Mouse (Mus musculus): Measurements from ENCODE around the gene Coro2b.

The Coro2b gene

GRCm38 (mm10) chr9:62536655-62537631 is at the start of gene Coro2b:
TSS of gene Coro2b (minus strand) at chr9:62537044.
- peak in 1 of 2 experiments; percentile 14 for DNase-seq (ENCODE audit: low read depth in 2 of 2, low spot score in 2 of 2)

- no peak for DNase-seq (ENCODE audit: low read depth in 2 of 2, low spot score in 2 of 2)
Observed at GRCm38 (mm10) chr9:62577558-62577957, 40.7 kb upstream of the Coro2b start.

- DNase-seq (ENCODE audit: low read depth in 2 of 2, low spot score in 2 of 2), result no peak
Observed at GRCm38 (mm10) chr9:62569121-62569520, 32.3 kb upstream of the Coro2b start.

- DNase-seq (ENCODE audit: low read depth in 2 of 2, low spot score in 2 of 2), result no peak
Observed at GRCm38 (mm10) chr9:62567818-62568217, 31.0 kb upstream of the Coro2b start.

- no peak for DNase-seq (ENCODE audit: low read depth in 2 of 2, low spot score in 2 of 2)
Observed at GRCm38 (mm10) chr9:62562236-62562635, 25.4 kb upstream of the Coro2b start.

GRCm38 (mm10) chr9:62560432-62560831 is 23.6 kb upstream of the Coro2b start:
- no peak for DNase-seq (ENCODE audit: low read depth in 2 of 2, low spot score in 2 of 2)

GRCm38 (mm10) chr9:62560006-62560405 is 23.2 kb upstream of the Coro2b start:
- DNase-seq (ENCODE audit: low read depth in 2 of 2, low spot score in 2 of 2), result no peak

- no peak for DNase-seq (ENCODE audit: low read depth in 2 of 2, low spot score in 2 of 2)
Observed at GRCm38 (mm10) chr9:62559446-62559845, 22.6 kb upstream of the Coro2b start.

- no peak for DNase-seq (ENCODE audit: low read depth in 2 of 2, low spot score in 2 of 2)
Observed at GRCm38 (mm10) chr9:62558058-62558457, 21.2 kb upstream of the Coro2b start.

GRCm38 (mm10) chr9:62556748-62557147 is 19.9 kb upstream of the Coro2b start:
- no peak for DNase-seq (ENCODE audit: low read depth in 2 of 2, low spot score in 2 of 2)

- peak in 1 of 2 experiments; percentile 17 for DNase-seq (ENCODE audit: low read depth in 2 of 2, low spot score in 2 of 2)
Observed at GRCm38 (mm10) chr9:62555258-62555856, 18.5 kb upstream of the Coro2b start.

GRCm38 (mm10) chr9:62554606-62555005 is 17.8 kb upstream of the Coro2b start:
- DNase-seq (ENCODE audit: low read depth in 2 of 2, low spot score in 2 of 2), result no peak

- peak in 1 of 2 experiments; percentile 32 for DNase-seq (ENCODE audit: low read depth in 2 of 2, low spot score in 2 of 2)
Observed at GRCm38 (mm10) chr9:62553366-62553940, 16.6 kb upstream of the Coro2b start.

GRCm38 (mm10) chr9:62551531-62551930 is 14.7 kb upstream of the Coro2b start:
- no peak for DNase-seq (ENCODE audit: low read depth in 2 of 2, low spot score in 2 of 2)

GRCm38 (mm10) chr9:62550661-62551093 is 13.8 kb upstream of the Coro2b start:
- peak; percentile 54 to 70 for DNase-seq (ENCODE audit: low read depth in 2 of 2, low spot score in 2 of 2)

GRCm38 (mm10) chr9:62549809-62550208 is 13.0 kb upstream of the Coro2b start:
- DNase-seq (ENCODE audit: low read depth in 2 of 2, low spot score in 2 of 2), result peak; percentile 79 to 82

- no peak for DNase-seq (ENCODE audit: low read depth in 2 of 2, low spot score in 2 of 2)
Observed at GRCm38 (mm10) chr9:62547476-62547875, 10.6 kb upstream of the Coro2b start.

- DNase-seq (ENCODE audit: low read depth in 2 of 2, low spot score in 2 of 2), result no peak
Observed at GRCm38 (mm10) chr9:62544856-62545255, 8.0 kb upstream of the Coro2b start.

- no peak for DNase-seq (ENCODE audit: low read depth in 2 of 2, low spot score in 2 of 2)
Observed at GRCm38 (mm10) chr9:62543878-62544277, 7.0 kb upstream of the Coro2b start.

GRCm38 (mm10) chr9:62541606-62542005 is 4.8 kb upstream of the Coro2b start:
- DNase-seq (ENCODE audit: low read depth in 2 of 2, low spot score in 2 of 2), result no peak

GRCm38 (mm10) chr9:62541182-62541581 is 4.3 kb upstream of the Coro2b start:
- DNase-seq (ENCODE audit: low read depth in 2 of 2, low spot score in 2 of 2), result no peak

- no peak for DNase-seq (ENCODE audit: low read depth in 2 of 2, low spot score in 2 of 2)
Observed at GRCm38 (mm10) chr9:62540736-62541135, 3.9 kb upstream of the Coro2b start.

Data from CD8-positive naive resting alpha-beta T cell, adult 2 months (primary cell).